Mouse (Mus musculus): ENCODE data around the gene Clk3. TPM values are rescaled to one million over a fixed set of nuclear protein-coding genes. Genes with fewer than 3 reads are reported as not detected.

The Clk3 gene
- polyA plus RNA-seq, 1 experiment from 2014 or later = 68.7 TPM

DNA sequence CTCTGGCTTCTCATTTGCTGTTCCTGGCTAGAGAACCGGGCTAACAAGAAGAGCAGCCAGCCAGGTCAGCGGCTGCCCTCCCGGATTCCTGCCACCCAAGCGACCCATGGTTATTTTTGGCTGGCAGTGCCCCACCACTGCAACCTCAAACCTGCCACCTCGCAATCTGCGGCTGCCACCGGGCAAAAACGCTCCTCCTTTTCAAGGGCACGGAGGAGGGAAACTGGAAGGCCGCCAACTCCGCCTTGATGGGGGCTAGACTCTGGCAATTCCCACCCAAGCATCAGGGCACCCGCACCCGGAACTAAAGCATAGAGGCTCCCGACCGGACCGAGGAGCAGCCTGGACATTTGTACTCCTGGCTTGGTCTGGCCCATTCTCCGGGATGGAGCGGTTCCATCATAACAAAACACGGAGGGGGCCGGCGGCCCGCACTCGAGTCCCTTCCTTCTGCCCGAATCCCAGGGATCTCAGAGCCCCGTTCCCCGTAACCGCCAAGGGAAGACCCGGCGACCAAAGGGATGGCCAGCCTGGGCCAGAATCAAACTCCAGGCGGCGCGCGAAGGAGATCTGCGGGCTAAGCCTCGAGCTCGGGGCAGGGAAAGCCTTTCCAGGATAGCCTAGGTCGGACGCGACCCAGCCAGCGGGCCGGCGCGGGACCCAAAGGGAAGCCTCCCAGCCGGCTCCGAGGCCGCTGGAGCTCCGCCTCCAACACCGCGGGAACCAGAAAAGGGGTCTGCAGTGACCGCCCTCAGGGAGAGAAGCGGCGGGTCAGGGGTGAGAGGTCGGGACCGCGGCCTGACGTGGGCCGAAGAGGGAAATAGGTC lies 1.3 kb downstream of the Clk3 start:
- peaks cover 31% of the 10 kb centered on the region for H3K4me1 ChIP-seq (ENCODE audit: control insufficient read depth, insufficient read depth, low read length)
- H3K9me3 ChIP-seq (ENCODE audit: control insufficient read depth, low read length) = no peaks in the 10 kb centered on the region
- peak overlapping the region; percentile 99 for H3K27ac ChIP-seq (replicated peaks; ENCODE audit: low read depth, low read length)
- ATAC-seq (ENCODE audit: low FRiP score, low TSS enrichment) = peak; percentile 59
- peak; percentile 71 for DNase-seq
- peak overlapping the region; percentile 95 for H3K4me2 ChIP-seq (ENCODE audit: low read length)
- peaks cover 22% of the 10 kb centered on the region for H3K36me3 ChIP-seq (ENCODE audit: control insufficient read depth, insufficient read depth, low read length)
- WGBS = under 1% methylated on average over 57 of the region's 57 CpGs
- peak overlapping the region; percentile 100 for H3K9ac ChIP-seq (replicated peaks; ENCODE audit: low read length)
- H3K27me3 ChIP-seq (ENCODE audit: control insufficient read depth, insufficient read depth, low read length) = no peaks in the 10 kb centered on the region
- peak overlapping the region; percentile 92 for H3K4me3 ChIP-seq (replicated peaks; ENCODE audit: low read depth, low read length)

DNA sequence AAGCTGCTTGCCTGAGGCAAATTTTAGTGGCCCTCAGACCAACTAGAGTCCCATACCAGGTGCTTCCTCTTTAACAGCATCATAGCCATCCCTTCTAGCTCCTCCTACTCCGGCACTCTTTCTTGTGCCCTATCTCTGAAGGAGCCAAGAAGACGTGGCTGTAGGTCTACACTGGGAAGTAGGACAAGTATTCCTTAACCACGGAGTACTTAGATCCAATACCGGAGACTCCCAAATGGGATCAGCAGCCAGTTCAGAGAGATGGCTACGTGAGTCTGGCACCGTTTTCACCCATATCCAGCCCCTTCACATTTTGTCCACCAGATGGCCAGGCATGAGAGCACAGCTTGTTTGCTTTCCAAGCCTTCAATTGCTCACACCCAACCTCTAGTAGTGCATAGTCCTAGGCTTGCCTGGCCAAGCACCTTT lies 3.1 kb downstream of the Clk3 start:
- peak overlapping the region; percentile 95 for H3K4me2 ChIP-seq (ENCODE audit: low read length)
- H3K27ac ChIP-seq (replicated peaks; ENCODE audit: low read depth, low read length) = no peak overlapping the region
- no peak overlapping the region for H3K4me3 ChIP-seq (replicated peaks; ENCODE audit: low read depth, low read length)
- peaks cover 31% of the 10 kb centered on the region for H3K4me1 ChIP-seq (ENCODE audit: control insufficient read depth, insufficient read depth, low read length)
- 66% methylated on average over 6 of the region's 6 CpGs for WGBS
- peaks cover 40% of the 10 kb centered on the region for H3K36me3 ChIP-seq (ENCODE audit: control insufficient read depth, insufficient read depth, low read length)
- peak; percentile 61 for DNase-seq
- H3K9ac ChIP-seq (replicated peaks; ENCODE audit: low read length) = peak overlapping the region; percentile 9; the same call in 1 of the 2 replicates
- ATAC-seq (ENCODE audit: low FRiP score, low TSS enrichment) = no peak
- no peaks in the 10 kb centered on the region for H3K9me3 ChIP-seq (ENCODE audit: control insufficient read depth, low read length)
- H3K27me3 ChIP-seq (ENCODE audit: control insufficient read depth, insufficient read depth, low read length) = no peaks in the 10 kb centered on the region

- no peak for ATAC-seq (ENCODE audit: low FRiP score, low TSS enrichment)
- Histone ChIP-seq H3K4me2 (ENCODE audit: low read length) (peak overlapping the region; percentile 95; the same call in 1 of the 2 replicates), H3K9me3 (ENCODE audit: control insufficient read depth, low read length) (no peaks in the 10 kb centered on the region), H3K27ac (replicated peaks; ENCODE audit: low read depth, low read length) (no peak overlapping the region), H3K4me1 (ENCODE audit: control insufficient read depth, insufficient read depth, low read length) (peaks cover 30% of the 10 kb centered on the region), H3K9ac (replicated peaks; ENCODE audit: low read length) (0 out of 2 replicates have a peak overlapping the region, but pooled peaks have one; percentile 9), H3K27me3 (ENCODE audit: control insufficient read depth, insufficient read depth, low read length) (no peaks in the 10 kb centered on the region), H3K36me3 (ENCODE audit: control insufficient read depth, insufficient read depth, low read length) (peaks cover 47% of the 10 kb centered on the region), H3K4me3 (replicated peaks; ENCODE audit: low read depth, low read length) (no peak overlapping the region)
- 95% methylated on average over 13 of the region's 13 CpGs for WGBS
- no peak for DNase-seq
These were observed 3.8 kb downstream of the Clk3 start for GRCm38 (mm10) chr9:57761563-57762551.

DNA sequence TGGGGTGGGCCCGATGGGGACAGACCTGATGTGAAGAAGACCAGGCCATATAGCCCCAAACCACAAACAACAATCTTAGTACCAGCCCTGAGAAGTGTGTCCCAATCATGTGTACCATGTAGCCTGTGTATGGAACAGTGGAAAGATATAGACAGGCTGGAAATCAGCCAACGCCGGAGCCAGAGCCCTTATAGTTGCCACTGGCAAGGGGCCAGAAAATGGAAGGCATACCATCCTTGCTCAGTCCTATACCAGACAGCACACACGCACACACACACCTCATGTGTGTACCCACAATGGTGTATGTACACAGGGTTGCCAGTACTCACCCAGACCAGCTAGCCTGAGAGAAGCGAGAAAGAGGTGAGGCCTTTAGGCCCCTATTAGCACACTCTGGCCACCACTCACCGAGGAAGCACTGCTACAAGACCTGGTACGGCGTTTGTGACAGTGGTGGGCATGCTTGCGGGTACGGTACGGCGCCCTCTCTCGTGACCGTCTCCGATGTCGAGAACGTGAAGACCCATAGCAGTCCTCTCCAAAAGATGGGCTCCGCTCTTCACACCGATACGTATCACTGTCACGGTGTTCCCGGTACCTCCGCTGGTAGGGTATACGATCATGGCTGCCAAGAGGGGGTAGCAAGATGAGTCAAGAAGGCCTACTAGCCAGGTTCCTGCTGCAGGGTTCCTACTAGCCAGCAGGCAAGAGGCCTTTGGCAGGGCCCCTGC lies 5.1 kb downstream of the Clk3 start:
- Histone ChIP-seq H3K36me3 (ENCODE audit: control insufficient read depth, insufficient read depth, low read length) (peaks cover 57% of the 10 kb centered on the region), H3K9ac (replicated peaks; ENCODE audit: low read length) (no peak overlapping the region), H3K4me3 (replicated peaks; ENCODE audit: low read depth, low read length) (no peak overlapping the region), H3K4me1 (ENCODE audit: control insufficient read depth, insufficient read depth, low read length) (peaks cover 20% of the 10 kb centered on the region), H3K27me3 (ENCODE audit: control insufficient read depth, insufficient read depth, low read length) (no peaks in the 10 kb centered on the region), H3K27ac (replicated peaks; ENCODE audit: low read depth, low read length) (no peak overlapping the region), H3K4me2 (ENCODE audit: low read length) (no peak overlapping the region), H3K9me3 (ENCODE audit: control insufficient read depth, low read length) (no peaks in the 10 kb centered on the region)
- DNase-seq = no peak
- WGBS = 98% methylated on average over 24 of the region's 24 CpGs
- ATAC-seq (ENCODE audit: low FRiP score, low TSS enrichment) = no peak

DNA sequence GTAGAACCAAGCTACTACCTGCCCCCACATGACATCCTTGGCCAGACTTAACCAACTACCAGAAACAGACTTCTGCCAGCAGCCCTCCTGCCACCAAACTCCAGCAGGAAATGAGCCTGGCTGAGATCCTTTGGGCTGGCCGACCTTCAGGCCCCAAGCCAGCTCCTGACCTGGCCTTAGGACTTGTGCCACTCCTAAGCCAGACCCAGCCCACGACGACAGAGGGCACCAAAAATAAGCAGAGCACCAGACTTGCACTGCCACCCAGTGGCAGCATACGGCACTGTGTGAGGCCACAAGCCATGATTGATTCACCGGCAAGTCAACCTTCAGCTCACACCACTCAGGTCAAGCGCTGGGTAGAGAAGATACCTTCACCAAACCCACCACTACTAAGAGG lies 6.4 kb downstream of the Clk3 start:
- Histone ChIP-seq H3K4me1 (ENCODE audit: control insufficient read depth, insufficient read depth, low read length) (peaks cover 20% of the 10 kb centered on the region), H3K27ac (replicated peaks; ENCODE audit: low read depth, low read length) (no peak overlapping the region), H3K4me3 (replicated peaks; ENCODE audit: low read depth, low read length) (no peak overlapping the region), H3K9me3 (ENCODE audit: control insufficient read depth, low read length) (no peaks in the 10 kb centered on the region), H3K27me3 (ENCODE audit: control insufficient read depth, insufficient read depth, low read length) (no peaks in the 10 kb centered on the region), H3K9ac (replicated peaks; ENCODE audit: low read length) (no peak overlapping the region), H3K36me3 (ENCODE audit: control insufficient read depth, insufficient read depth, low read length) (peaks cover 70% of the 10 kb centered on the region), H3K4me2 (ENCODE audit: low read length) (no peak overlapping the region)
- ATAC-seq (ENCODE audit: low FRiP score, low TSS enrichment) (no peak), DNase-seq (peak; percentile 71)
- 26% methylated on average over 6 of the region's 6 CpGs for WGBS

- Histone ChIP-seq H3K4me1 (ENCODE audit: control insufficient read depth, insufficient read depth, low read length) (peaks cover 13% of the 10 kb centered on the region), H3K27ac (replicated peaks; ENCODE audit: low read depth, low read length) (no peak overlapping the region), H3K9me3 (ENCODE audit: control insufficient read depth, low read length) (no peaks in the 10 kb centered on the region), H3K9ac (replicated peaks; ENCODE audit: low read length) (no peak overlapping the region), H3K4me3 (replicated peaks; ENCODE audit: low read depth, low read length) (no peak overlapping the region), H3K27me3 (ENCODE audit: control insufficient read depth, insufficient read depth, low read length) (no peaks in the 10 kb centered on the region), H3K4me2 (ENCODE audit: low read length) (no peak overlapping the region), H3K36me3 (ENCODE audit: control insufficient read depth, insufficient read depth, low read length) (peaks cover 78% of the 10 kb centered on the region)
- WGBS = 91% methylated on average over 22 of the region's 22 CpGs
- ATAC-seq (ENCODE audit: low FRiP score, low TSS enrichment) (no peak), DNase-seq (no peak)
These were observed 7.1 kb downstream of the Clk3 start for GRCm38 (mm10) chr9:57758528-57758927.

DNA sequence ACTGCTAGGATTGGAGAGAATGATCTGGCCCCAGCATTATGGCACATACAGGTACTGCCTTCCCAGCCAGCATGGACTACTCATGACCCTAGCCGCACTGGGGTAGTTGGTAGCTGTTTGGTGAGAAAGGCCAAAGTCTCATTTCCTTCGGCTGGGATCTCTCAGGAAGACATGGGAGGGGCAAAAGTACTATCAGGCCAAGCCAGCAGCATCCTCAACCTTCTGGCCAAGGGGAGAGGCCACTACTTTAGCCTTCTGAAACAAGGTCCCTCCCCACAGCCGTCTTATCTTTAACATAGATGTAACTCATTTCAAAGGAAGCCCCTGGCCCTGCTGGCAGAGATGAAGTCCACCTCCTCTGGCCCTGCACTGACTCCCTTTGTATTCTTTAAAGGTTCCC lies 8.1 kb downstream of the Clk3 start:
- WGBS = 94% methylated on average over 3 of the region's 3 CpGs

DNA sequence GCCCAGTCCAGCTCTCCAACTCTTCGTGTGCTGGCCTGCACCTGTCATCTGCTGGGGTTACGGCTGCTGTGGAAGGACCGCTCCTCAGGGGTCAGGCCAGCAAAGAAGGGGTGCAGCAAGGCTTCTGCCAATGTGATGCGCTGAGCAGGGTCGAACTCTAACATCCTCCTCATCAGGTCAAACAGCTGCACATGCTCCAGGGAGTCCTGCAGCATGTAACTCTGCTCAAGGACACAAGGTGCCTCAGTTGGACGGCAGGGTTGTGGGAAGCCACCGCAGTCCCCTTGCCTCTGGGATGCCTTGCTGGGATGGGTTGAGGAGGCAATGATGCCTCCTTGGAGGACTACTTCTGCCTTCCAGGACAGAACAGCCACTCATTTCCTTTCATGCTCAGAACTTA lies 14.8 kb downstream of the Clk3 start:
- H3K27me3 ChIP-seq (ENCODE audit: control insufficient read depth, insufficient read depth, low read length) = no peaks in the 10 kb centered on the region
- peaks cover 100% of the 10 kb centered on the region for H3K36me3 ChIP-seq (ENCODE audit: control insufficient read depth, insufficient read depth, low read length)
- H3K4me3 ChIP-seq (replicated peaks; ENCODE audit: low read depth, low read length) = no peak overlapping the region
- DNase-seq (no peak), ATAC-seq (ENCODE audit: low FRiP score, low TSS enrichment) (no peak)
- 87% methylated on average over 7 of the region's 7 CpGs for WGBS
- H3K9ac ChIP-seq (replicated peaks; ENCODE audit: low read length) = no peak overlapping the region
- H3K4me1 ChIP-seq (ENCODE audit: control insufficient read depth, insufficient read depth, low read length) = no peaks in the 10 kb centered on the region
- no peak overlapping the region for H3K4me2 ChIP-seq (ENCODE audit: low read length)
- no peak overlapping the region for H3K27ac ChIP-seq (replicated peaks; ENCODE audit: low read depth, low read length)
- H3K9me3 ChIP-seq (ENCODE audit: control insufficient read depth, low read length) = no peaks in the 10 kb centered on the region

More for the DNA sequence above, 8.1 kb downstream of the Clk3 start:
- no peaks in the 10 kb centered on the region for H3K27me3 ChIP-seq (ENCODE audit: control insufficient read depth, insufficient read depth, low read length)
- no peak overlapping the region for H3K9ac ChIP-seq (replicated peaks; ENCODE audit: low read length)
- H3K4me2 ChIP-seq (ENCODE audit: low read length) = no peak overlapping the region
- ATAC-seq (ENCODE audit: low FRiP score, low TSS enrichment) (no peak), DNase-seq (no peak)
- peaks cover 4% of the 10 kb centered on the region; the same call in 1 of the 2 replicates for H3K4me1 ChIP-seq (ENCODE audit: control insufficient read depth, insufficient read depth, low read length)
- peaks cover 87% of the 10 kb centered on the region for H3K36me3 ChIP-seq (ENCODE audit: control insufficient read depth, insufficient read depth, low read length)
- no peak overlapping the region for H3K4me3 ChIP-seq (replicated peaks; ENCODE audit: low read depth, low read length)
- no peak overlapping the region for H3K27ac ChIP-seq (replicated peaks; ENCODE audit: low read depth, low read length)
- no peaks in the 10 kb centered on the region for H3K9me3 ChIP-seq (ENCODE audit: control insufficient read depth, low read length)

All from midbrain, embryonic 14.5 days (tissue).